Mouse (Mus musculus) urinary bladder, postnatal 4 days (tissue): ENCODE data around the gene Pex14.
A peak's percentile ranks its signal among the peaks of the same experiment; 100 is the strongest.

Experiments
- DNase-seq, 2 experiments: peaks; one replicate each; pipeline ENCODE4 v3.0.0; 2021 to 2022; ENCODE audit warnings: low spot score in 2 of 2

Gene Pex14

GRCm38 (mm10) chr4:149057470-149057869, 42.2 kb downstream of the Pex14 start:
- no peak for DNase-seq

GRCm38 (mm10) chr4:149056957-149057356, 42.7 kb downstream of the Pex14 start:
- DNase-seq, result no peak

- no peak for DNase-seq
Observed at GRCm38 (mm10) chr4:149055847-149056246, 43.8 kb downstream of the Pex14 start.

- no peak for DNase-seq
Observed at GRCm38 (mm10) chr4:149049351-149050159, 50.1 kb downstream of the Pex14 start.

GRCm38 (mm10) chr4:149048625-149049228, 50.9 kb downstream of the Pex14 start:
- DNase-seq, result no peak

GRCm38 (mm10) chr4:149047360-149047759, 52.3 kb downstream of the Pex14 start:
- peak in 1 of 2 experiments; percentile 55 for DNase-seq

GRCm38 (mm10) chr4:149045885-149046284, 53.8 kb downstream of the Pex14 start:
- DNase-seq, result no peak

- DNase-seq, result no peak
Observed at GRCm38 (mm10) chr4:149040289-149040688, 59.4 kb downstream of the Pex14 start.

GRCm38 (mm10) chr4:149037706-149038105, 62.0 kb downstream of the Pex14 start:
- no peak for DNase-seq

- DNase-seq, result no peak
Observed at GRCm38 (mm10) chr4:149036592-149036991, 63.1 kb downstream of the Pex14 start.

- DNase-seq, result no peak
Observed at GRCm38 (mm10) chr4:149031507-149031906, 68.2 kb downstream of the Pex14 start.

- no peak for DNase-seq
Observed at GRCm38 (mm10) chr4:149027571-149027970, 72.1 kb downstream of the Pex14 start.

- DNase-seq, result no peak
Observed at GRCm38 (mm10) chr4:149025242-149025641, 74.4 kb downstream of the Pex14 start.

GRCm38 (mm10) chr4:149021021-149021420, 78.7 kb downstream of the Pex14 start:
- no peak for DNase-seq

- DNase-seq, result no peak
Observed at GRCm38 (mm10) chr4:149019456-149019855, 80.2 kb downstream of the Pex14 start.

- no peak for DNase-seq
Observed at GRCm38 (mm10) chr4:149006756-149007155, 92.9 kb downstream of the Pex14 start.

GRCm38 (mm10) chr4:149006107-149006506, 93.6 kb downstream of the Pex14 start:
- no peak for DNase-seq

GRCm38 (mm10) chr4:149002441-149003093, 97.1 kb downstream of the Pex14 start:
- DNase-seq, result no peak

- no peak for DNase-seq
Observed at GRCm38 (mm10) chr4:149001515-149001914, 98.2 kb downstream of the Pex14 start.

- no peak for DNase-seq
Observed at GRCm38 (mm10) chr4:149000746-149001145, 98.9 kb downstream of the Pex14 start.

- no peak for DNase-seq
Observed at GRCm38 (mm10) chr4:148993948-148994347, 105.7 kb downstream of the Pex14 start.

GRCm38 (mm10) chr4:148990038-148990437, 109.6 kb downstream of the Pex14 start:
- no peak for DNase-seq
